Mouse (Mus musculus) liver (tissue): Measurements from ENCODE around the gene Lamtor1.
"Not testable (repeated sequence)": the region's sequence is repeated elsewhere in the genome, so short reads cannot be mapped to it uniquely, and the experiment has no call there.

ENCODE experiments used
- DNase-seq: peaks from one replicate; pipeline ENCODE4 v3.0.0-alpha.2; 2020; ENCODE audit warnings: mixed read lengths

The Lamtor1 gene

DNA sequence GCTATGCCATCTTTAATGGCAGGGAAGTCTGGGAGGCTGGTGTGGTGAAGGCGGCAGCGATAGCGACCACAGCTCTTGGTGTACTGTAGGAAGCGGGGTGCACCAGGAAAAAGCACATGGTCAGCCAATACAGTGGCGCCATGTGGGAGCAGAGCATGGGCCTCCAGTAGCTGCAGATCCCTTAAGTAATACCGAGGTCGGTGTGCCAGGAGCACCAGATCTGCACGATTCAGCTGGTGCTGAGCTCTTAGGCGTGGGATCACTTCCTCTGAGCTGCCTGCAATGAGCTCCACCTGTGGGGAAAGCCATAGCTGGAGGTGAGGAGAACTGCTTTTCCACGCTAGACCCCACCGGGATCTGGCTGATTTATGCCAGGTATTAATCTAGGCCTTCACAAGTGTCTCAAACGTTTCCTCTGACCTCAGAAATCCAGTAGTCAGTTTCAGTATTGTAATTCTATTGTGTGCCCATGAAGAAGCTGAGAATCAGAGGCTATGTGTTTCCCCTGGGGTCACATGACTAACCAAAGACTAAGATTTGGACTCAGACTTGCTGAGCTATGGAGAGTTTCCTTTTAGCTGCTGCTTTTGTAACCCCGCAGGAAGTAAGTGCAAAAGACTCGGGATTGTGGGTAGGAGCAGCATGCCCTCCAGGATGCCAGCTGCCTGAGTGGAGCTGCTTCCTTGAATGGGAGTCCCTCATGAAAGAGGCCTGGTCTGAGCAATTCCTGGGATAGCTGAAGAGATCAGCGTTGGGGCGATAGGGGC, 5.2 kb upstream of the Lamtor1 start:
- DNase-seq = no peak

DNA sequence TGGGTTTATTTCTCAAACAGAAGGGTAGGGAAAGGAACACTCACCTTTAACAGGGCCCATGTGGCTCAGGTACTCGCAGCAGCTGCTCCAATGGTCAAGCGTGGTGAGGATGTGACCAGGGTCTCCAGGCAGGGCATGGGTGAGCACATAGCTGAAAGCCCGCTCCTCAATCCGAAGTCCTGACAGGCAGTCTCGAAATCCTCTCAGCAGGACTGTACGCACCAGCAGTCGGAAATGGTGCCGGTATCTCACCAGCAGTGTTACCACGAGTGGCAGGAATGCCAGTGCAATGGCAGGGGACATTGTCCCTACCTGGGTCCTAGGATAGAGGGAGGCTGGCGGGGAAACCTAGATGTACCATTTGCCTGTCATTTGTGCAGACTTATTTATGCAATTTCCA, 3.7 kb upstream of the Lamtor1 start:
- DNase-seq = no peak

DNA sequence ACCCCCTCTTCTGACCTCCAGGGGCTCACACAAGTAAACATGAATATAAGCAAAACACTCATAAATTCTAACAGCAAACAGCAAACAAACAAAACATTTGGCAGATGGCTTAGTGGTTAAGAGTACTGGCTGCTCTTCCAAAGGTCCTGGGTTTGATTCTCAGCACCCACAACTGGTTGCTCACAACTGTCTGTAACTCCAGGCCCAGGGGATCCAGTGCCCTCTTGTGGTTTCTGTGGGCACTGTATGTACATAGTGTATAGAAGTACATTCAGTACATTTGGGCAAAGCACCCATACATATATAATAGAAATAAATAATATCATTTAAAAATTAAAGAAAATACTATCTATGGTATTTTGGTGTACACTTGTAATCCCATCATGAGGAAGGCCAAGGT, 2.9 kb upstream of the Lamtor1 start:
- no peak for DNase-seq

DNA sequence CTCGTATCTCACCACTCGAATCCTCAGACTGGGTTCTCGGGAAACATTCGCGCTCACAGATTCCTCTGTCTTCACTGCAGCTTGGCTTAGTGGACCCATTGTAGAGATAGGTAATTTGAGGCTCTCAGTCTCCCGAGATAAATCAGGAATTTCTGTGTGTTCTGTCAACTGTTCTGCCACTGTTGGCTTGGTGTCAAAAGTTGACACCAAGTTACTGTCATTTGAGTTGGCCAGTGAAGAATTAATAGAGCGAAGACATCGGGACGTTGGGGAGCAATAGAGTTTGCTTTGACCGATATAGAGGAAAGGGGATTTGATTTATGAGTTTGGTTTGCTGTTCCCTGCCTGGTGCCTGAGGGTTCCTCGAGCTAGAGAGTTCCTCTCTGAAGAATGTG, 580 bp downstream of the Lamtor1 start, which contains the start of gene Tomt:
TSS of gene Tomt (minus strand) at position 73 of the 395 bp plus-strand sequence.
- no peak for DNase-seq

DNA sequence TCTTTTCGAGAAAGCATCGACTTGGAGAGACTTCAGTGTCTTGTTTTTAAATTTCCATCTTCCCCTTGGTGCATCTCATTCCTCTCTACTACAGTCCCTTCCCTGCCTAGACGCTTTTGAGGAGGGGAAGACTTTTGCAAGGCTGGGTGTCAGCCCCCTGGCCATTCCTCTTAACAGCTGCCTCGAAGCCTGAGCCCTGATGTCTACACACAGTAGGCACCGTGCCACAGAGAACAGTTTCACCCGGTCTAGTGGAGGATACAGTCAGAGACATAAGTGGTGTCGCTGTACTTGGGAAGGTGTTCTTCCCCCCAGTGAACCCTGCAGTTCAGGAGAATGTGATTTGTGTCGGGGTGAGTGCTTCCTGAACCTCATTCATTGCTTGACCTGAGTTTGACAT, 992 bp downstream of the Lamtor1 start:
- DNase-seq = no peak

DNA sequence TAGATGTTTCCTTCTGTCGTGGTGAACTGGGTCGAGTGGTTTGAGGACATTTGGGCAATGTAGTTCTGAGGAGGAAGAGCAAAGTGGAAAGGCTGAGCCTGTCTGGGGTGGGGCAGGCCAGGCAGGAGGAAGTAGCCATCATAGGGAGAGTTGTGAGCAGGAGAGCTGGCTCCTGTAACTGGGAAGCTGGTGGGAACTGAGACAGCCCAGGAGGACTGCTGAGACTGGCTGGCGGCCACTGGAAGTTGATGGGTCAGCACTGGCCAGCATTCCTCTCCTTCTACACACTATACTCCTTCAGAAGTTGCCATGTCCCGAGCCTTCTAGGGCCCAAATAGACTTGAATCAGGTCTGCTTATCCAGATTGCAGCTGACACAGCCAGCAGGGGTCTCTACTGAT, 2.7 kb downstream of the Lamtor1 start:
- DNase-seq = no peak

DNA sequence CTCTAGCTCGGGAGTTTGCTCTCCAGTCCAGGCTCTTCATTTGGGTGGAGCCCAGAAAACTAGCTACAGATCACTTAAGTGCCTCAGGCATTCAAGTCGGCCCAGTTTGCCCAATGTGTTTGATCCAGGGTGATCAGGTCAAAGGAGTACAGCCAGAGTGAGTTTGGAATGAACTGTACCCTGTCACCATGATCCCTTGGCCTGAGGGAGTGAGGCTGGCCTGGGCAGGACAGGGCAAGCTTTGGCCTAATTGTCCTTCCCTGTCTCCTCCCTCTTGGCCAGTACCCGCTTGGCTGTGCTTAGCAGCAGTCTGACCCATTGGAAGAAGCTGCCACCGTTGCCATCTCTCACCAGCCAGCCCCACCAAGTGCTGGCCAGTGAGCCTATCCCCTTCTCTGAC, 4.4 kb downstream of the Lamtor1 start:
- no peak for DNase-seq

DNA sequence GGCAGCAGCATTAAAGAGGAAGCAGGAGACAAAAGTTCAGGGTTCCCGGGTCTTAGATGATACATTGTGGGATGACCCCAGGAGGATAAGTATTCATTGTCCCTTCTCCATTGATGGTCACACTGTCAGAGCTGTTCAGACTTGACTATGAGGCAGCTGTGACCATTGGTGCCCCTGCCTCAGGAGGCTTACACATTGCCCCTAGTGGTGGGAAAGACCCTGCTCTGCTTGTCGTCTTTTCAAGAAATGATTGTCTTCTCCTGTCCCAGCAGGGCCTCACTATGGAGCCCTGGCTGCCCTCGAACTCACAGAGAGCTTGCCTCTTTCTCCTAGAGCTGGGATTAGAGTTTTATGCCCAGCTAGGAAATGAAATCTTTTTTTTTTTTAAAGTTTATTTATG, 6.3 kb downstream of the Lamtor1 start:
- DNase-seq = no peak

DNA sequence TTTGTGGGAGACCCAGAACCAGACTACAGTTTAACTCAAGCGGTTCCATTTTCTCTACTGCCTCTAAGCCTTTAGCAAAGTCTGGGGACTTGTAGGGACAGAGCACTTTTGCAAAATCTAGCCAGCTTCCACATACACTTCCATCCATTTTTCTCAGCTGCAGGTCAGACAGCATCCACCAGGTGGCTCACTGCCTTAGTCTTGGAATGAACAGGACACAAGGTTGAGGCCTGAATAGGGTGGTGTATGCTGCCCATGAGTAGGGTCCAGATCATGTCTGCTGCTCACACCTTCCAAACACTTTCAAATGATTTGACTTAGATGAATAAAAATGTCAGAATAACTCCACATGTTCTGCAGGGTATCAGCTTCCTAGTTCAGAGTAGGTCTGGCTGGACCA, 12.4 kb downstream of the Lamtor1 start:
- DNase-seq = peak; percentile 71

DNA sequence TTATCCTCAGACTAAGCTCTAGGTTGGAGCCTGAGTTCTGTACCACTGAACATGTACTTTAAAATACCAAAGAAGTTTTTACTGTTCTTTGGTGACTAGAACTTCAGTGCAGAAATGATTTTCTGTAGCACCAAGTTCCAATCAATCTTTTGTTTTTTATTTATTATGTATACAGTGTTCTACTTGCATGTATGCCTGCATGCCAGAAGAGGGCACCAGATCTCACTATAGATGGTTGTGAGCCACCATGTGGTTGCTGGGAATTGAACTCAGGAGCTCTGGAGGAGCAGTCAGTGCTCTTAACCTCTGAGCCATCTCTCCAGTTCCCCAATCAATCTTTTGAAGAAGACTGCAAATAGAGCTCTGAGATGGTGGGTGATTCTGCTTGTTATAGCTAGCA, 20.2 kb downstream of the Lamtor1 start:
- not testable (repeated sequence) for DNase-seq

DNA sequence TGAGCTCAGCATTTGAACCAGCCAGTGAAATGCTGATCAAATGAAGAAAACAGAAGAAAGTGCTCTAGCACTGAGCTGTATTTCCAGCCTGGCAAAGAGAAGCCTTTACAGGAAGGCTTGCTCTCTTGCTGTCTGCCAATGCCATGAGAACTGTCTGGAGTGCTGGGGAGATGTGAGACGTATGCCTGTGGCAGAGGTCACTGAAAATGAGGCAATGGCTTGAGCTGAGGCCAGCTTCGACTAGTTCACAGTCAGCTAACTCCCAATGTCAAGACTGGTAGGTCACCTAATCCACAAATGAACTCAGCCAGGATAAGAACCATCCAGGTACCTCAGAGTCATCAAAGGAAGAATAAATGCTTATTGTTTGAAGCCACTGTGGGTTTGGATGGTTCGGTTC, 22.4 kb downstream of the Lamtor1 start:
- no peak for DNase-seq

DNA sequence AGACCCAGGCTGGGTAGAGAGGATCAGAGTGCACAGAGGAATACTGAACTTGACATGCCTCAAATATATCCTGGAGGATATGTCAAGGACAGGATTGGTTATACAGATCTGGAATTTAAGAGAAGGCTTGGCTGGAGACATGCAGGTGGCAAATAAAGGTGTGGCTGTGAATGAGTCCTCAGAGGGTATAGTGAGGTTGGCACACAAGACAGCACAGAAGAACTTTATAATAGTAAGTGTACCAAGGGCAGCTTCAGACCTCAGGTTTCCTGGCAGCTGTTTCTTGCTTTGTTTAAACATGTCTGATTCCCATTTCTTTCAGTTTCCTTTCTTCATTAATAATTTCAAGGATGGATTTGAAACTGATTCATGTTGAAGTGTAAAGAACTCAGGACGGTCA, 26.8 kb downstream of the Lamtor1 start:
- DNase-seq = no peak

DNA sequence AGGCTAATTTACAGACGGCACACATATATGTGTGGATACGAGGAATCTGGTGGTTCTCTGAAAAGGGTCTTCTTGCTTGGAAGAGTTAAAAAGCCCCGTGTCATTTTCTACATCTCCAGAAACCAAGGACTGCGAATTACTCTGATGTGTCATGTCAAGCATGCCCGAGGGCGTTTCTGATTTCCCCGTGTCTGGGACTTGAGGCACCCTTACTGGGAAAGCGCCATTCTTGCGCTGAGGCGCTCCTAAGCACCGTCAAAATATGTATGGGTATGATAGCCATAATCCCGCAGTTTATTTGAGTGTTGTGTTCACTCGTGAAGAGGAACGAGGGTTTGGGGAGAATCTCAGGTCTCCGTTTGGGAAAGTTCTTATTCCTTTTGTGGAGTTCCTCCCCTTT, 27.6 kb downstream of the Lamtor1 start:
- peak; percentile 62 for DNase-seq

DNA sequence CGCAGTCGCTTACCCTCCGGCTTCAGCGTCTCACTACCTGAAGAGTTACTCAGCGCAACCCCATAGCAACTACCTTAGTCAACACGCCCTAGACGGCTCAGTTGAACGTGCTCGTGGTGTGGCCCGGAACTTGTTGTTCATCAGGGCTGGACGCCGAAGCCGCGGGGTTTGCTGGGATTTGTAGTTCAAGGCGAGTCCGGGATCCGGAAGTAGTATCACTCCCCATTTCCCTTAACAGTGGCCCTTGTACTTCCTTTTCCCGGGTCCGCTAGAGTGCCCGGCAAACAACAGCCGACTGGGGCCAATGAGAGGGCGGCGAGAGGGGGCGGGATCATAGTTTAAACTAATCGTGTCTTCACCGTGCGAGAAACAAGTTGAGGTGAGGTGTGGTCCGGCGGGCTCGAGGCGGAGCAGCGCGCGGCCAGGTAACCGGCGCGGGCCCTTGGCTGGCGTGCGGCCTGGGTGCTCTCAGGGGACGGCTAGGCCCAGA, 28.1 kb downstream of the Lamtor1 start, which contains the start of the genes Lrrc51 and Numa1:
TSS of gene Lrrc51 (minus strand) at position 145 of the 490 bp plus-strand sequence.
TSS of gene Numa1 (plus strand) at position 361 of the 490 bp plus-strand sequence.
- DNase-seq = peak; percentile 97

DNA sequence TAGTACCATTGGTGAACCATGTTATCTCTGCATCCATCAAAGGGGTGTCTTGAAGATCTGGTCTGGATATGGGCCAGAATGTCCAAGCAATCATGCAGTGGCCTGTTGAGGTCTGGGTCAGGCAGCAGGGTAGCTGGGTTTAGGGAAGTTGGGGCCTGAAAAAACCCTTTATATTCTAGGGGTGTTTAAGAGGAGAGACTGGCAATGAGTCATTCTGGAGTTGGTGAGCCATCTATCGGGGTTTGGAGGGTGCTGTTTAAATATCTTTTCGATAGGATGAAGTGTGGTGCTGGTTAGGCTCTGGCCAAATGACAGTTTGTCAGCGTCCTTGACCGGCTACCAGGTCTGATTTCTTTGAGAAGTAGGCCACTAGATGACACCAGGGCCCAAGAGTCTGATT, 30.3 kb downstream of the Lamtor1 start:
- DNase-seq = no peak

DNA sequence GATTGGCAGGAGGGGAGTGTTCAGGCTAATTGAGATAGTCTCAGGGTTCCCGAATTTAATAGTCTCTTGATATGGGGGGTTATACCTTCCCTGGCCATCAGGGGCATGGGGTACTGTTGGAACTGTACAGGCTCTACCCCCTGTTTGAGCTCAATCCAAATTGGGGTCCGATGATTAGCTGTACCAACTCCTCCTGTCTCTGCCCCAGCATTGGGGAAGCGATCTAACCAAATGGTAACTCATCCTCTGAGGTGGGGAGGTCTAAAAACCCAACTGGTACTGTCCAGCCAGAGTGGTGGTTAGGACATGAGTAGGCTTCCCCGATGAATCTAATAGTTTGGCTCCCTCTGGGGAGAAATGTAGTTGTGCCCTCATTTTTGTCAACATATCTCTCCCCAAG, 31.3 kb downstream of the Lamtor1 start:
- DNase-seq = no peak

DNA sequence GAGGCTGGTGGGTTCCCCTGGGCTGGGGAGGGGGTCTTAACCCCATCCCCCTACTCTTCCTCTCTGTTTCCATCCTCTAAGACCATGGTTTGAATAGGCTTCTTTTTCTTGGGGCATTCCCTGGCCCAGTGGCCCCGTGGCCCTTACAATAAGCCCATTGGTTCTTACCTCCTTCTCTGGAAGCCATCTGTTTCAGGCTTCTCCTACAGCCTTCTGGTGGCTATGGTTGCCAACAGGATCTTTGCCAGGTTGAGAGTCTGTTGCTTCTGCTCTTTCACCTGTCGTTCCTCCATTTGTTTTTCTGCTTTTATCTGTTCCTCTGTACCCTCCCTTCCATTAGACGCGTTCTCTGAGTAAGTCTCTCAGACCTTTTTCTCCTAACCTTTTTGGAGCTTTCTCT, 31.9 kb downstream of the Lamtor1 start:
- no peak for DNase-seq

DNA sequence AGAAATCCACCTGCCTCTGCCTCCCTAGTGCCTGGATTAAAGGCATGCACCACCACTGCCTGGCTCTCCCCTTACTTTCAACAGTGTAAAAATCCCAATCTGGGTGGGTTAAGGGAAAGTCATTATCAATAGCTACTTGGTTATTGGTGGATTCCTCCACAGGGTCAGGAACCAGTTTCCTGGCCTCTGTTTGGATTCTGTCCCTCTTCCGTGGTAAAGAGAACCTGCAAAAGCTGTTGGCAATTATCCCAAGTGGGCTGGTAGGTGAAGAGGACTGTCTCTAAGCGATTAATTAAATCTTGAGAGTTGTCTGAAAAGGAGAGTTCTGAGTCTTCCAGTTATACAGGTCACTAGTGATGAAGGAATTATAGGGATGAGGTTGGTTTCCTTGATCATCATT, 32.6 kb downstream of the Lamtor1 start:
- DNase-seq = no peak

DNA sequence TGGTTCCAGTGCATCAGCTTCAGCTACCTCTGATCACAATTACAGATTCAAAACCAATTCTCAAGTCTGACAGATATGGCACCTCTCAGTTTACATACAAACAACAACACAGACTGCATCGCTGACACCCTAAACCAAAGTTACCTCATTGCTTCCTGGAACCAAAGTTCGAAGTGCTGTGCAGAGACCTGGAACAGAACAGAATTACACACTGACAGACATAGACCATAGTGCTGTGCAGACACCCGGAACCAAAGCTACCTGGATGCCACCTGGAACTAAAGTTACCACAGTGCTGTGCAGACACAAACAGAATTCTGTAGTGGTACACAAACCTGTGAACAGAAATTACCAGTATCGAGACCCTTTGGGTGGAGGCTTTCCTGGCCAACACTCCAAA, 34.1 kb downstream of the Lamtor1 start:
- DNase-seq = no peak

DNA sequence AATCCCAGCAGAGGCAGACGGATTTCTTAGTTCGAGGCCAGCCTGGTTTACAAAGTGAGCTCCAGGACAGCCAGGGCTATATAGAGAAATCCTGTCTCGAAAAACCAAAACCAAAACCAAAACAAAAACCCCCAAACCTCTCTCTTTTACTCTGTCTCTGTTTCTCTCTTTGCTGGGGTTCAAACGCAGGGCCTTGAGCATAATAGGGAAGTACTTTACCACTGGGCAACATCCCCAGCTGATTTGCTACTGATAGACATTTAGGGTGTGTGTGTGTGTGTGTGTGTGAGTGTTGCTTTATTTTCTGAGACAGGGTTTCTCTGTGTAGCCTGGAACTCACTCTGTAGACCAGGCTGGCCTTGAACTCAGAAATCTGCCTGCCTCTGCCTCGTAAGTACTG, 43.3 kb downstream of the Lamtor1 start:
- not testable (repeated sequence) for DNase-seq

DNA sequence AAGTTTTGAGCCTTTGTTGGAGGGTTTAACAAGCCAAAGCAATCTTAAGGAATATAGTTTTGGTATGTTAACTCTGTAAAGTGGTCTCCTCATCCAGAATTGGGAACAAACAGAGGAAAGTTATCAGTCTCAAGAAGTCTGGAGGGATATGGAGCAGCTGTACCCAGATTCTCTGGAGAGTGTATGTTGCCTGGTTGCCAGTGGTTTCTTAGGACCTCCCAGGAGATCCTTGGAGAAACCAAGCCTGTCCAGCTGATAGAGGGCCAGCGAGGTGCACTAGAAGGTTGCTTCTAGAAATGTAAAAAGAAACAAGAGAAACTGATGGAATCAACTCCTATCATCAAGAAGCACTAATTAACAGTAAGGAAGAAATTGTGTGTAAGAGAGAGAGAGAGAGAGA, 45.9 kb downstream of the Lamtor1 start:
- no peak for DNase-seq

DNA sequence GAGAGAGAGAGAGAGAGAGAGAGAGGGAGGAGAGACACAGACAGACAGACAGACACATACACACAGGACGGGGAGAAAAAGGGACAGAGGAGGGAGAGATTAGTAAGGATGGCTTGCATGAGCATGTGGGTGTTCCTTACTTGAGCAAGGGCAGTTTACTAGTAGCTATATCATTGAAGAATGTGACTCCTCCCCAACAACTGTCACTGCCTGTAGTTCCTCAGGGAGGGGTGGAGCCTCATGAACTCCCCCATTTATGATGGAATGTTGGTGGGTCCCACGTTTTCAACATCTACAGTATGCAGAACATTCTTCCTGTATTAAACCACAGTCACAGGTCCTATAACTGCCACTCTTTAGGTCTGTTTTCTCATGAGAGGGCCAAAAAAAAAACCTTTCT, 46.4 kb downstream of the Lamtor1 start:
- no peak for DNase-seq

DNA sequence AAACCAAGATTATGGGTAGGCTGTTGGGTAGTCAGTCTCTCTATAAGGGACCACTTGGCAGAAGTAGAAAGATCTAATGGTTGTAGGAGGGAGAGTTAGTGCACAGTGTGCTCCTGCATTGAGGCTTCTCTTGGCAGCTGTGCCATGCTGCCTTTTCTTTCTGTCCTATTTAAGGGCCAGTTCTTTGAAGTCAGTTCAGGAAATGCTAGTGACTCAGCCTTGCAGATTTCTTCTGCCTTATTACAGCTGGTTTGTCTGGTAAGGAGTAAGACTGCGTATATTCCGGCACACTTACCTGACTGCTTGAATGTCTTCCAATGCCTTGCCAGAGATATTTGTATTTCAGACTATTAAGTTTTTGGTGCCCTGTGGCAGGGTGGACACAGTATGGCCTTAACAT, 48.5 kb downstream of the Lamtor1 start:
- DNase-seq = no peak

DNA sequence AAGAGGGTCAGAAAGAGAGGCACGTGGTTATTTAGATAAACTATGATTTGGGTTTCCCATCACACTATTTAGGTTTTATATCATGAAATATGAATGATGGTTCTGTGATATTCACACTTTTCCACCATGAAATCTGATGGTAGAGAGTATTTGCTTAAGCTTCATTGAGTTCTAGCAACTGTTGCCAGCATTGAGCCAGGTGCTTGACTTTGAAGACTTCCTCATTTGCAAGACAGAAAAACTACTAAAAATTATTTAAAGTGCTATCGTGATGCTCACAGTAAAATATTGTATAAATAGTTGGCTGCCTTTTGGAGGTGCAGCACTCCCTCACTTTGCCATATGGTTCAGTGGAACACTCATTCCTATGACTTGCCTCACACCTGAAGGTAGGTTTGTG, 49.6 kb downstream of the Lamtor1 start:
- DNase-seq = no peak

DNA sequence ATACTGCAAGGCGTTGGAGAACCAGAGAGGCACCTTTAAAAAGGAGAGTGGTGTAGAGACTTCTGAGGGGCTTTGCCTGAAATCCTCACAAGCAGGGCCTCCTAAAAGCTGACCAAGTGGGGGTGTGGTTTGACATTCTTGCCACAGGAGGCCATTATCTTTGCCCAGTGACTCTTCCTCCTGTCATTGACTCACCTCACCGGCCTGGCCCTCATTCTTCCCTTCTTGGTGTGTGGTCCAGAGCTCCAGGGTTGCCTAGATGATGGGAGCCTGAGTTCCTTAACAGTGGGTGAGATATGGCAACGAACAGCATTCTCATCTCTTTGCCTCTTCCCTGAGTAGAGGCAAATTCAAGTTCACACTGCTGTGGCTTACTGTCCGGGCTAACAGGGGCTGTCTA, 50.2 kb downstream of the Lamtor1 start:
- DNase-seq = no peak
